Mouse (Mus musculus) heart, postnatal 36 days (tissue): ENCODE data around the gene Gsto2. TPM values are rescaled to one million over a fixed set of nuclear protein-coding genes. Genes with fewer than 3 reads are reported as not detected.
A peak's percentile ranks its signal among the peaks of the same experiment; 100 is the strongest.

Experiments
- DNase-seq, 2 experiments: peaks; one replicate each; pipeline ENCODE4 v3.0.0; 2021 to 2022
- intact Hi-C: fragments of 180-260 bp; cut with DNase I; formaldehyde crosslinking; loops from one replicate; pipeline ENCODE4 v1.15.1; 2025
- total RNA-seq, 2 experiments: library from RNA; stranded (reverse); gene quantifications; 2 replicates each; pipeline ENCODE4 v1.2.3; 2021

Gene Gsto2
- total RNA-seq, 2 experiments from 2014 or later: 2.1 to 2.3 TPM

GRCm38 (mm10) chr19:47886617-47887016 is 21.3 kb downstream of the Gsto2 start:
- intact Hi-C loops: loop anchor here (2.0 kb wide), 1 partner anchor 32 kb away; the partner anchor contains the start of genes Cfap43 and Itprip
- peak in 1 of 2 experiments; percentile 34 for DNase-seq

- peak in 1 of 2 experiments; percentile 48 for DNase-seq
- intact Hi-C loops: loop anchor here (2.0 kb wide), 1 partner anchor 31 kb away; the partner anchor contains the start of genes Cfap43 and Itprip
These were observed 22.1 kb downstream of the Gsto2 start for GRCm38 (mm10) chr19:47887417-47887816.

DNA sequence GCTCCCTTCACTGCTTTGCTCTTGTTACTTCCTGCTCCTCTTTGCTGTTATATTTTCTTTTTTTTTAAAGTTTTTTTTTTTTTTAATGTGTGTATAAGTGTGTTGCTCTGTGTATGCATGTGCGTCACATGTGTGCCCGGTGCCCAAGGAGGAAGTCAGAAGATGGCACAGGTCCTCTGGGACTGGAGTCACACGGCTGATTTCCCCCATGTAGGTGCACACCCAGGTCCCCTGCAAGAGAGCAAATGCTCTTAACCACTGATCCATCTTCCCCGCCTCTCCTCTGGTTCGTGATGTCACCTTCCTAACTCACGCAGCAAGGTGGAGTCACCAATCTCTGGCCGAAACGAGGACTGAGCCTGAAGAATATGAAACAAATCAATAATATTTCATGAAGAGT is 22.7 kb downstream of the Gsto2 start:
- DNase-seq: no peak
- intact Hi-C loops: no loop called here

GRCm38 (mm10) chr19:47890489-47891130 is 25.3 kb downstream of the Gsto2 start:
- intact Hi-C loops: no loop called here

DNA sequence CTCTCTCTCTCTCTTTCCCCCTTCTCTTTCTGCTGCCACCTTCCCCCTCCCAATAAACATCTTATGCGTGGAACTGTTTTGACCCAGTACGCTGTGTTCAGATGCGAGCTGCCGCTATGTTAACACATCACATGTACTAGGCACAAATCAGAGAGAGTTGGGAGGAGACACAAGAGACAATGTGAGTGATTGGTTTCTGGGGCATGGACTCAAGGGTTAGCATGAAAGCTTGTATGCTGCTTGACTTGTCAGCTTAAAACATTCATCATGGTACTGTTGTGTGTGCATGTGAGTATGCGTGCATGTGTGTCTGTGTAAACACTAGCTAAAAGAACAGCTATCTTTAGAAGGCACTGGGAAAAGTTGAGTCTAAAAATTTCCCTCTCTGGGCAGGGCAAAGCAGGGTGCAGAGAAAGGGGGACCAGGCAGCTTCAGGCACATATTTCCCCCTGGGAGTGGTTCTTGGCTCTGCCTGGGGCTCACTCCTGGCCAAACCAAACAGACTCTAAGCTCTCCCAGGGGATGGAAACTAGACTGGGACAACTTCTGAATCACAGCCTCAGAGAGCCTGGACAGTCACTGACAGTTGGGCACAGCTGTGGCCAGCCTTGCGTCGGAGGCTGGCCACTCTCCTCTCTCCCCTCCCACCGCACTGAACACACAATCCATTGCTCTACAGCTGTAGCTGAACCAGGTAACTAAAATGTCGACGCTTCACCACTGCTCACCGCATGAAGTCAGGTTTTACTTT is 26.4 kb downstream of the Gsto2 start:
- DNase-seq: peak; percentile 49 to 51
- intact Hi-C loops: no loop called here

More at GRCm38 (mm10) chr19:47890489-47891130, 25.3 kb downstream of the Gsto2 start:
- DNase-seq: no peak

GRCm38 (mm10) chr19:47893092-47893491 is 27.8 kb downstream of the Gsto2 start:
- intact Hi-C loops: no loop called here
- DNase-seq: no peak

GRCm38 (mm10) chr19:47898472-47899079 is 33.2 kb downstream of the Gsto2 start:
- intact Hi-C loops: no loop called here
- no peak for DNase-seq

DNA sequence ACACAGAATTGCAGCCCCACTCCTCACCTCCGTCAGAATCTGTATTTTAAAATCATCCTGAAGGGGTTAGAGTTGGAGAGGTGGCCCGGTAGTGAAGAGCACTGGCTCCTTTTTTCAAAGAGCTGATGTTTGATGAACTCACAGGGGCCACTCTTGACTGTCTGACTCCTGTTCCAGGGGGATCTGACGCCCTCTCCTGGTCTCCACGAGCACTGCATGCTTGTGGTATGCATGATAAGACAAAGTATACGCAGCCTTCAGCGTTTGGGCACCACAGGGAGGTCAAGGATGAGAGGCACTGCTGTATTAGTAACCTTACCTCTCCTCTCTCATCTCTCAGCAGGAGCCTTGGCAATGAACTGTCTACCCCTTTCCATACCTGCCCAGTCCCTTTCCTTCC is 34.7 kb downstream of the Gsto2 start:
- no peak for DNase-seq
- intact Hi-C loops: no loop called here

GRCm38 (mm10) chr19:47900558-47900957 is 35.2 kb downstream of the Gsto2 start:
- intact Hi-C loops: no loop called here
- DNase-seq: no peak

DNA sequence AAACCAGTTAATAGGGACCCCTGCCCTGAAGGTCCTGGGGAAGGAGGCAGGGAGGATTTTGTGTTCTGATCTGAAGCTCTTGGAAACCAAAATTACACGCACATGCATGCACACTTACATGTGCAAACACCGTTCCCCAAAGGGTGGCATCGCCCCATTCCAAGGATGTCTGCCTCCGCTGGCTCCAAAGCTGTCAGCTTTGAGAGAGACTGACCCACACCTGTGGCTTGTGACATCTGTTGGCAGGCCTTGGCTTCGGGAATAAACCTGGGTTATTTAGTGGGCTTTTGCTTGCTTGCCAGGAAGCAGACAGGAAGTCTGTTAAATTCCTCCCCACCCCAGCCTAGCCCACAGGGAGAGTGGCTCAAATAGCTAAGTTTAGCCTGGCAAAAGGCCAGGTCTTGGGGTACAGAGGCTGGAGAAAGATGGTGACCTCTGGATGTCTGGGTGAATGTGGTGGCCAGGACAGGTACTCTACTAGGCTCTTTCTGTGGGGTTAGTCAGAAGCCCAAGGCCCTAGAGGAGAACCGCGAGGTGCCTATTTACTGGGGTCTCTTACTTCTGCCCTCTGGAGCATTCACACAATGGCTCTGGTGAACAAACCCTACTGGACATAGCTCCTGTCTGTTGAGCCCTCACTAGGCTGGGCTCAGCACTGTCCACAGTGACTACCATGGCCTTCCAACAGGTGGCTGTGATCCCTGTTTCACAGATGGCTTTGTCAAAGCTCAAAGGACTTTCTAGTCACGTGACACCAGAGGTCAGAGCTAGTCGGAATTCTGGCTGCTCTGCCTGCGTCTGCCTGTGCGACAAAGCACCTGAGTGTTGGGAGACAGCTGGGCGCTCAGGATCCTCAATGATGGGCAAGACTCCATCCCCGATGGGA is 37.2 kb downstream of the Gsto2 start:
- intact Hi-C loops: no loop called here
- DNase-seq: peak in 1 of 2 experiments; percentile 45

GRCm38 (mm10) chr19:47903679-47904078 is 38.3 kb downstream of the Gsto2 start:
- no peak for DNase-seq
- intact Hi-C loops: no loop called here

GRCm38 (mm10) chr19:47905081-47905480 is 39.7 kb downstream of the Gsto2 start:
- intact Hi-C loops: no loop called here
- DNase-seq: no peak

- intact Hi-C loops: no loop called here
These were observed 40.3 kb downstream of the Gsto2 start for GRCm38 (mm10) chr19:47905603-47906002.

GRCm38 (mm10) chr19:47907596-47907995 is 42.3 kb downstream of the Gsto2 start:
- intact Hi-C loops: no loop called here
- no peak for DNase-seq

More at GRCm38 (mm10) chr19:47905603-47906002, 40.3 kb downstream of the Gsto2 start:
- no peak for DNase-seq

DNA sequence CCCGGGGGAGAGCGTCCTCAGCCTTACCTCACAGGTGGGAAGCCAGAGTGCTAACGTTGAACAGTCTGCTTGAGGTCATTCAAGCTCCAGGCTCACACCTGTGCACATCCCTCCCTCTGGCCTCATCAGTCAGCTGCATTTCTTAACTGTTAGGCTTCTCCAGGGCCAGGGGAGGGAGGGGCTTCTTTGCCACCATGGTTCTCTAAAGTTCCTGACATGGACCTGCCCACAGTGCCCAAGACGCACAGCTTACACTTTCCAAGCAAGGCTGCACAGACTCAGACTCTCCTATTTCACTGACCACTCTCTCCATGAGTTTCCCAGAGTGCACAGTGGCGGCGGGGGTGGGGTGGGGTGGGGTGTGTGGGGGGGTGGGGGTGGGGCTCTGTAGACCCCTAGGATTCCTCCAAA is 43.6 kb downstream of the Gsto2 start:
- intact Hi-C loops: no loop called here
- no peak for DNase-seq

DNA sequence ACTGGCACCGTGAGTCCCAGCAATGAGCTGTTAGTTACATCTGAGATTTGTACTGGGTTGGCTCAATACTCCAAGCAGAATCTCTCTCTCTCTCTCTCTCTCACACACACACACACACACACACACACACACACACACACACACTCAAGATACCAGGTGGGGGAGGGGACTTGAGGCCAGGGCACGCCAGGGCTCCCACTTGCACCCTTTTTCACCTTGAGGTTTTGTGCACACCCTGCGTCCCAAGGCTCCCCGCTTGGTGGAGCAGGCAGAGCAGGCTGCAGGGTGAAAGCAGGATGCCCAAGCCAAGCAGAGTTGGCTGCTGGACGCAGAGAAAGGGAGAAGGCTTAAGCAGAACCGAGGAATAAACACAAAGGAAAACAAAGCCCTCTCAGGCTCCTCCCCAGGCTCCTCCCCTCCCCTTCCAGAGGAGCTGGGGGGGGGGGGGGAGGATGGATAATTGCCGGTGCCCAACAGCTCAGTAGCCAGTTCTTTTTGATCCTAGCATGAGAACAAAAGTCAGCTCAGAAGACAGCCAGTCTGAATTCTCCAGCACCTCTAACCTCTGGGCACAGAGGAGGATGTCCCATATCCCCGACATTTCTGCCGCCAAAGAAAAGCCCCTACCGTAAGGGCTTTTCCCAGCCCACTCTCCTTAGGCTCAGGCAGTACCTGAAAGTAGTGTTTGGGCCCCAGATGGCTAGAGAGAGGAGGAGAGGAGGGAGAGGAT is 44.2 kb downstream of the Gsto2 start:
- DNase-seq: no peak
- intact Hi-C loops: no loop called here

- DNase-seq: no peak
- intact Hi-C loops: no loop called here
These were observed 44.8 kb downstream of the Gsto2 start for GRCm38 (mm10) chr19:47910117-47910618.

DNA sequence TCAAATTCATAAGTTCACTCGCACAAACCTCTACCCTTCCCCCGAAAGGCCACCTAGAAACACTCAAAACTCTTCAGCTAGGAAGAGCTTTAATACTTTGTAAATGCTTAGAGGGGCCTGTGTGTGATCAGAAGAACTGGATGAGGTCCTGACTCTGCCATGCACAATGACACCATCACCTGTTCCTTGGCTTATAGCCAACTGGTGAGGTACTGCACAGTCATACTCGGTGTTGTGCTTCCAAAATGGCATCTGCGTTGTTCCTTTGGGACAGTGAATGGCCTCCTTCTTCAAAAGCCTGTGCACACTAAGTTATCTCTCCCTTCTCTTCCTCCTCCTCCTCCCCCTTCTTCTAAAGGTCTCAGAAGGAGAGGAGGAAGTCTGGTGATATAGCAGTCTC is 45.4 kb downstream of the Gsto2 start:
- intact Hi-C loops: no loop called here
- DNase-seq: no peak

- intact Hi-C loops: no loop called here
- no peak for DNase-seq
These were observed 48.0 kb downstream of the Gsto2 start for GRCm38 (mm10) chr19:47913344-47913743.

DNA sequence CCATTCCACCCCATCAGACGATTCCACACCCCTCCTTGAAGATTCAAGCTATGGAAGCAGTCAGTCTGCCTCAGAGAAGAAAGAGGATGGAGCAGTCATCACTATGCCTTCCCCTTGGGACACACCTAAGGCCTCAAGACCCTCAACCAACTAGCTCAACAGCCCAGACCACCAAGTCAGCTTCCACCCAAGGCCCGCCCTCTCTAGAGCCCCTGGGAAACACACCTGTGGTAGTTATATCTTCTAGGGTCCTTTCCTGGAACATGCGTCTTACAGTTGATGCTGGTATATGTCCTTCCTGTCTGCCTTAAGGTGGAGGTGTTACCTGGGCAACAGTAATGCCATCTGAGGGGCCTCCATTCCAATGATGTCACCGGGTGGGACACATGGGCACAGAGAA is 48.9 kb downstream of the Gsto2 start:
- intact Hi-C loops: no loop called here
- no peak for DNase-seq
